Mouse (Mus musculus) midbrain, embryonic 12.5 days (tissue): Measurements from ENCODE around the gene Rgl3. TPM values are rescaled to one million over a fixed set of nuclear protein-coding genes. Genes with fewer than 3 reads are reported as not detected.

Experiments used
- ATAC-seq: fragments of 200-750 bp; cut with Nextera tagmentation; 2 replicates; pipeline ENCODE4 v1.8.0; 2017; ENCODE audit warnings: low read depth, moderate TSS enrichment, moderate library complexity; ENCODE audit not compliant: low FRiP score
- H3K27ac ChIP-seq: fragments of 300-500 bp; sonication (generic); replicated peaks from 2 replicates; pipeline ENCODE4 v1.5.1; 2016; ENCODE audit warnings: mild to moderate bottlenecking
- H3K27me3 ChIP-seq: fragments of 300-500 bp; sonication (generic); 2 replicates; pipeline ENCODE4 v1.6.1; 2016; ENCODE audit warnings: mild to moderate bottlenecking
- H3K36me3 ChIP-seq: fragments of 300-500 bp; sonication (generic); 2 replicates; pipeline ENCODE4 v1.6.1; 2016
- H3K4me1 ChIP-seq: fragments of 300-500 bp; sonication (generic); 2 replicates; pipeline ENCODE4 v1.6.1; 2016
- H3K4me2 ChIP-seq: fragments of 300-500 bp; sonication (generic); replicated peaks from 2 replicates; pipeline ENCODE4 v1.6.1; 2016; ENCODE audit warnings: mild to moderate bottlenecking, moderate library complexity
- H3K4me3 ChIP-seq: fragments of 300-500 bp; sonication (generic); 2 replicates; pipeline ENCODE4 v1.5.1; 2016; ENCODE audit warnings: mild to moderate bottlenecking
- H3K9ac ChIP-seq: fragments of 300-500 bp; sonication (generic); replicated peaks from 2 replicates; pipeline ENCODE4 v1.6.1; 2016; ENCODE audit warnings: mild to moderate bottlenecking, moderate library complexity
- H3K9me3 ChIP-seq: fragments of 300-500 bp; sonication (generic); 2 replicates; pipeline ENCODE4 v1.6.1; 2016; ENCODE audit warnings: mild to moderate bottlenecking
- WGBS: fragments of 180-500 bp; shearing (Covaris S2); methylation state at CpG from one replicate; pipeline ENCODE4 v1.1.7; 2016; 5-methylcytosine and 5-hydroxymethylcytosine counted together
- polyA plus RNA-seq: library from polyadenylated mRNA; unstranded; fragments of >200 nt; fragmentation: Nextera tagmentation; extraction: Ambion mirVana; gene quantifications from 2 replicates; pipeline ENCODE4 v1.2.1, GENCODE M21; 2016

The Rgl3 gene
- polyA plus RNA-seq, 1 experiment from 2014 or later: 2.7 TPM

DNA sequence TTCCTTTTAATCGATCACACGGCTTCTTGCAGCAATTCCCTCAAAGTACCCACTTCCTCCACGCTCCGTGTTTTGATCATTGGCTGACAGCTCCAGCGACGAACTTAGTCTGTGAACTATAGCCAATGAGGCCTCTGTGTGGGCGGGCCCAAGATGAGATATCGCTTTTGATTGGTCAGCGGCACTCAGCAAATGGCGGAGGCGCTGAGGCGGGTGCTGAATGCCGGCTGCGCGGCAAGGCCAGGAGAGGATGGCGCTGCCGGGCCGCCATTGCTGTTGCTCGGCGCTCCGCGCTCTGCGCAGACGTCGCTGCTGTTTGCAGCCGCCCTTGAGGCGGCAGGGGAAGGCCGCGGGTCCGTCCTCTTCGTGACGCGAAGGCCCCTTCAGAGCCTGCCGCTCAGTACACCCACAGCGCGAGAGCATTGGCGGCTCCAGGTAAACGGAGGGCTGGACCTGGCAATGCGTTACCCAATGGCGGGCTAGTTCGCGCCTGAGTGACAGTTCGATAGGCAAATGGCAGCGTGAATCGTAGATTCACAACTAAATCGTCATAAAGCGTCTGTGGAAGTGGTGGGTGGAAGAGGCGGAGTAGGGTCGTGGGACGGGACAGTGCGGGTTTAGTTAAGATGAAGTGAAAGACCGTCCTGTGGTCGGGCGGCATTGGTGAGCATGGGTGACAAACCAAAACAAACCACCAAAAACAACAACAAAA lies 33.5 kb downstream of the Rgl3 start, which contains the start of gene Swsap1:
Swsap1 (plus strand) TSS at position 186 of the 712 bp plus-strand sequence.
- Histone ChIP-seq H3K27me3 (peaks cover 19% of the 10 kb centered on the region), H3K4me3 (peak within 1 kb of the TSS; percentile 74), H3K4me1 (peaks cover 24% of the 10 kb centered on the region), H3K36me3 (no peaks in the 10 kb centered on the region), H3K9me3 (no peaks in the 10 kb centered on the region), H3K4me2 (peak within 1 kb of the TSS; percentile 65), H3K27ac (peak within 1 kb of the TSS; percentile 93), H3K9ac (peak within 1 kb of the TSS; percentile 81)
- WGBS: under 1% methylated on average over 50 of the region's 54 CpGs
- peak; percentile 99 for ATAC-seq

DNA sequence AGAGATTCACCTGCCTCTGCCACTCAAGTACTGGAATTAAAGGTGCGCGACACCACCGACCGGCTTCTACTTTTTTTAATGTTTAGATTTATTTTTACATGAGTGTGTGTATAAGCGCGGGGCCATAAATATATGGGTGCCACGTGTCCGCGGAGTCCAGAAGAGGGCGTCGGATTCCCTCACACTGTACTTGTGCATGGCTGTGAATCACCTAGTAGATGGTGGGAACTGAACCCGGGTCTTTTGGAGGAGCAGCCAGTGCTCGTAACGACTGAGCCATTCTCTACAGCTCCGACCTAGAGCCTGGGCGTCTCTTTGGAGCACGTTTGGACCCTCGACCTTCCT lies 34.0 kb downstream of the Rgl3 start:
- H3K36me3 ChIP-seq: no peaks in the 10 kb centered on the region
- peak overlapping the region; percentile 25; the same call in 1 of the 2 replicates for H3K9ac ChIP-seq
- peak overlapping the region; percentile 74 for H3K4me3 ChIP-seq
- WGBS: 2% methylated on average over 18 of the region's 18 CpGs
- H3K4me1 ChIP-seq: peaks cover 21% of the 10 kb centered on the region
- no peaks in the 10 kb centered on the region for H3K9me3 ChIP-seq
- H3K27me3 ChIP-seq: peaks cover 14% of the 10 kb centered on the region
- peak overlapping the region; percentile 76 for H3K27ac ChIP-seq
- peak; percentile 42 for ATAC-seq
- H3K4me2 ChIP-seq: peak overlapping the region; percentile 65

DNA sequence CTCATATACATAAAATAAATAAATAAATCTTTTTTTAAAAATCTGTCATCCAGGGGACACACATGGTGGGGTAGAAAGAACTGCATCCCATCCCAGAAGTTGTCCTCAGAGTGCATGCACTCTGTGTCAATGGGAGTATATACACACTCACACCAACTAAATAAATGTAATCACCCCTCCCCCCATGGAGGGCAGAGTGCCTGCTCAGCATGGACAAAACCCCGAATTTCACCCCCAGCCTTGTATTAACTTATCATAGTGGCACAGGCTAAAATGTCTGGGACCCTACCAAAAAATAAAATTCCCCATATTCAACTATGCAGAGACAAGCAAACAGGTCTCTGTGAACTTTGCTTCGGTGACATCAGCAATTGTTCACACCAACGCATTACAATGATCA lies 34.6 kb downstream of the Rgl3 start:
- no peak overlapping the region for H3K4me3 ChIP-seq
- no peak overlapping the region for H3K27ac ChIP-seq
- H3K36me3 ChIP-seq: no peaks in the 10 kb centered on the region
- no peak overlapping the region for H3K9ac ChIP-seq
- ATAC-seq: no peak
- H3K4me2 ChIP-seq: peak overlapping the region; percentile 65
- WGBS: 78% methylated on average over 3 of the region's 3 CpGs
- H3K27me3 ChIP-seq: peaks cover 11% of the 10 kb centered on the region
- peaks cover 21% of the 10 kb centered on the region for H3K4me1 ChIP-seq
- no peaks in the 10 kb centered on the region for H3K9me3 ChIP-seq

DNA sequence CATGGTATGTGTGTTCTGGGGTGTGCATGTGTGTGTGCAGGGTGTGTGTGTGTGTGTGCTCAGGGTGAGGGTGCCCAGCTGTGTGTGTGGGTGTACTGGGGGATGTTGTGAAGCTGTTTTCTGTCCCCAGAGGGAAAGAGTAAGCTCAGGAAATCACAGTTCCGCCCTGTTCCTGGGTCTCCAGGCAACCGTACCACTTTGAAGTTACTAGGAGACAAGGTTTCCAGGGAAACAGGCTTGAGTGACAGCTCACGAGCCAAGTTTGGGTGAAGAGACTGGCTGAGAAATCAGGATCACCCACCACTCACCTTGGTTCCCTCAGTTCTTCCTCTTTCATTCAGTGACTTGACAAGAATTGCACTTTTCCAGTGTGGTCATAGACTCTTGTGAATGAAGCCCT lies 35.6 kb downstream of the Rgl3 start:
- Histone ChIP-seq H3K4me1 (peaks cover 21% of the 10 kb centered on the region), H3K4me2 (0 out of 2 replicates have a peak overlapping the region, but pooled peaks have one; percentile 6), H3K9me3 (no peaks in the 10 kb centered on the region), H3K9ac (0 out of 2 replicates have a peak overlapping the region, but pooled peaks have one; percentile 1), H3K4me3 (no peak overlapping the region), H3K36me3 (no peaks in the 10 kb centered on the region), H3K27me3 (peaks cover 13% of the 10 kb centered on the region), H3K27ac (peak overlapping the region; percentile 27; the same call in 1 of the 2 replicates)
- no peak for ATAC-seq
- 2% methylated on average over 3 of the region's 3 CpGs for WGBS

DNA sequence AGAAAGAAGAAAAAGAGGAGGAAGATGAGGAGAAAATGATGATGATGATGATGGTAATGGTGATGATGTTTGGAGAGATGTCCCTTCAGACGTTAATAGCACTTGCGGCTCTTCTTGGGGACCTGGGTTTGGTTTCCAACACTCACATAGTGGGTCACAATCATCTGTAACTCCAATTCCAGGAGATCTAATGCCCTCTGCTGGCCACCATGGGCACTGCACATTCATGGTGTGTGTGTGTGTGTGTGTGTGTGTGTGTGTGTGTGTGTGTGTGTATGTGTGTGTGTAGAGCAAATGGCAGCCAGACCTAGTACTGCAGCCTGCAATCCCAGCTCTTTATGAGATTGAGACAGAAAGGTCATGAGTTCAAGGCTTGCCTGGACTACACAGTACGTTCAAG lies 37.3 kb downstream of the Rgl3 start:
- no peaks in the 10 kb centered on the region for H3K9me3 ChIP-seq
- 74% methylated on average over 3 of the region's 3 CpGs for WGBS
- ATAC-seq: no peak

DNA sequence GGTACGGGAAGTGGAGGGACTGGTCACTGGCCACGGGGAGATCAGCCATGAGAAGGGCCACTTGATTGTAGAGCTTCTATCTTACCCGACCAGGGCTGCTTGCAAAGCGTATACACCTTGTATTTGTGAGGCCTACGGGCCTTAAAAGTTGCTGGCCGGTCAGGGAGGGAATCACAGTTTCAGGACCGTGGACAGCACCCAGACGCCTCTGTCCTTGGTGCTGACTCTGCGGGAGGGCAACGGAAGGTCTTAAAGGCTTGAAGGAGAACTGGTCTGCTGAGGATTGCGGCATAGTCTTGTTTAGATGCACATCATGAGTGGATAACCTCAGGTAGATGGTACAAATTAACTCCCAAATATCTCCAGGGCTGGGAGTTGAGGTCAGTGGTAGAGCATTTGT lies 38.9 kb downstream of the Rgl3 start:
- 20% methylated on average over 11 of the region's 11 CpGs for WGBS
- no peaks in the 10 kb centered on the region for H3K9me3 ChIP-seq
- ATAC-seq: no peak

More for the DNA sequence above, 37.3 kb downstream of the Rgl3 start:
- Histone ChIP-seq H3K4me2 (no peak overlapping the region), H3K4me1 (peaks cover 29% of the 10 kb centered on the region), H3K27me3 (peaks cover 28% of the 10 kb centered on the region), H3K9ac (no peak overlapping the region), H3K36me3 (no peaks in the 10 kb centered on the region), H3K4me3 (no peak overlapping the region), H3K27ac (no peak overlapping the region)

DNA sequence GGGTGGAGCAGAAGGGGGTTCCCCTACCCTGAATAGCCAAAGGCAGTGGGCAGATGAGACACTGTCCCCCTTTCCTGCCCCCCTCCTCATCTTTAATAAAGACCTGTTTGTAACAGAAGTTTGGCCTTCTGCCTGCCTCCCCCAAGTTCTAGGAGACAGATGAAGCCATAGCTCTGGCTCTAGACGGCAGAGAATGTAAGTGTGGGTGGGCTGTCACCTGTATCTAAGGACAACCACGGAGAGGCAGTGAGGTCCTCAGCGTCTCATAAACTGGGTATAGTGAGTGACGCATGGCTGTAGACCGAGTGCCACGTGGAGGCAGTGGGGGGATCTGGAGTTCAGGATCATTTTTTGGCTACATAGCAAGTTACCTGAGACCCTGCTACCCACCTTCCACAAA lies 40.5 kb downstream of the Rgl3 start:
- Histone ChIP-seq H3K27me3 (peaks cover 36% of the 10 kb centered on the region), H3K4me2 (no peak overlapping the region), H3K27ac (no peak overlapping the region), H3K9me3 (no peaks in the 10 kb centered on the region), H3K4me3 (no peak overlapping the region), H3K4me1 (peaks cover 16% of the 10 kb centered on the region), H3K36me3 (0 out of 2 replicates have a peak, but pooled peaks cover 3% of the 10 kb centered on the region), H3K9ac (no peak overlapping the region)
- no peak for ATAC-seq
- WGBS: 72% methylated on average over 6 of the region's 6 CpGs

More for the DNA sequence above, 38.9 kb downstream of the Rgl3 start:
- H3K27ac ChIP-seq: no peak overlapping the region
- no peak overlapping the region for H3K4me2 ChIP-seq
- H3K4me1 ChIP-seq: peaks cover 23% of the 10 kb centered on the region
- H3K36me3 ChIP-seq: 0 out of 2 replicates have a peak, but pooled peaks cover 3% of the 10 kb centered on the region
- no peak overlapping the region for H3K9ac ChIP-seq
- H3K27me3 ChIP-seq: peaks cover 28% of the 10 kb centered on the region
- no peak overlapping the region for H3K4me3 ChIP-seq

DNA sequence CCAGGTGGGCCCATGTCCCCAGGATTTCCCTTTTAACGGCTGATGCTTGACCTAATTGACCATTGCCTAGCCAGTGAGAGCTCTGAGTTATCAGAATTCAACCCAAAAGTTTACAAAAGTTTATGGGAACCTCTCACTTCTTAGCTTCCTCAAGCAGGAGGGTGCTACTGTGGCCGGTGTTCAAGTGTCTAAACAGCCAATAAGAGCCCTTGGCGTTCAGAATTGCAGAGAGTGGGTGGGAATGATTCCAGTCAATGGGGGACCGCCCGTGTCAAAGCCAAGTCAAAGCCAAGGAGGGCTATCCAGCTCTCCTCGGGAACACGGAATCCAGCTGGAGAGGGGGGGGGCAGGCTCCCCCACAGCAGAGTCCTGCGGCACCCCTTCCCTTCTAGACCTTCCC lies 41.1 kb downstream of the Rgl3 start:
- WGBS: 54% methylated on average over 8 of the region's 8 CpGs
- H3K4me1 ChIP-seq: peaks cover 10% of the 10 kb centered on the region
- H3K9ac ChIP-seq: no peak overlapping the region
- no peaks in the 10 kb centered on the region for H3K9me3 ChIP-seq
- H3K36me3 ChIP-seq: 0 out of 2 replicates have a peak, but pooled peaks cover 3% of the 10 kb centered on the region
- H3K4me2 ChIP-seq: no peak overlapping the region
- peaks cover 40% of the 10 kb centered on the region for H3K27me3 ChIP-seq
- H3K4me3 ChIP-seq: no peak overlapping the region
- H3K27ac ChIP-seq: no peak overlapping the region
- no peak for ATAC-seq

DNA sequence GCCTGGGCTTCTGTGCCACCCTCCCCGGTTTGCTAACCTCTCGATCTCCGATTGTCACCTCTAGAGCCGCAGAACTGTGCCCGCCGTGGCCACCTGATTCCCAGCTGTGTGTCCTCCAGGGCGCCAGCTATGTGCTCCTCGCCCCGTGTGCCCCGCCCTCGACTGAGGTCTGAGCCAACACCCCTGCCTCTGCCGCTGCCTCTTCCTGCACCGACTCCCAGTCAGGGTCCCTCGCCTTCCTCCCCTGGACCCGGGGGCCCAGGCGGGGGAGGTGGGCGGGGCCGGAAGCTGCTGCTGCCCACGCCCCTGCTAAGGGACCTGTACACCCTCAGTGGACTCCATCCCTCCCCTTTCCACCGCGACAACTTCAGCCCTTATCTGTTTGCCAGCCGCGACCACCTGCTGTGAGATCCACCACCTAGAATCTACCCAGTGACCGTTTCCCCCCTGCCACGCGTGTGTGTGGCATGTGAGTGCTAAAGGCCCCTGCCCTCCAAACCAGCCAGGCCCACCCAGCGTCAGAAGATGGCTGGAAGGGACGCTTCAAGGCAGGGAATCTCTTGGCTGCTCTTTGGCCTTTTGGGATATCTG lies 41.6 kb downstream of the Rgl3 start:
- Histone ChIP-seq H3K9ac (no peak overlapping the region; the same call in 1 of the 2 replicates), H3K27ac (no peak overlapping the region), H3K4me1 (peaks cover 8% of the 10 kb centered on the region; the same call in 1 of the 2 replicates), H3K9me3 (no peaks in the 10 kb centered on the region), H3K36me3 (0 out of 2 replicates have a peak, but pooled peaks cover 3% of the 10 kb centered on the region), H3K27me3 (peaks cover 40% of the 10 kb centered on the region), H3K4me3 (no peak overlapping the region), H3K4me2 (peak overlapping the region; percentile 26)
- no peak for ATAC-seq
- 6% methylated on average over 24 of the region's 28 CpGs for WGBS

DNA sequence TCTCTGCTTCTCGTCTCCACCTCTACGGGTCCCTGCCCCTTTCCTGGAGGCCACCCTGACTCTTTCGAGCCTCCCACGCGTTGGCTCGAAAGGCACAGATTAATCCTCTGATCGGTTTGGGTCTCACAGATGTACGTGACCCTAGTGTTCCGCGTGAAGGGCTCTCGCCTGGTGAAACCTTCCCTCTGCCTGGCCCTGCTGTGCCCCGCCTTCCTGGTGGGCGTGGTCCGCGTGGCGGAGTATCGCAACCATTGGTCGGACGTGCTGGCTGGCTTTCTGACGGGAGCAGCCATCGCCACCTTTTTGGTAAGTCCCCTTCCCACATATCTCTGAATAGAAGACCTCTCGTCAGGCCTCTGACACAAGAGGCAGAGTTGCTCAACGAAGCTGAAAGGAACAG lies 45.0 kb downstream of the Rgl3 start:
- WGBS: 23% methylated on average over 23 of the region's 23 CpGs
- Histone ChIP-seq H3K36me3 (peaks cover 16% of the 10 kb centered on the region; the same call in 1 of the 2 replicates), H3K4me3 (no peak overlapping the region)

DNA sequence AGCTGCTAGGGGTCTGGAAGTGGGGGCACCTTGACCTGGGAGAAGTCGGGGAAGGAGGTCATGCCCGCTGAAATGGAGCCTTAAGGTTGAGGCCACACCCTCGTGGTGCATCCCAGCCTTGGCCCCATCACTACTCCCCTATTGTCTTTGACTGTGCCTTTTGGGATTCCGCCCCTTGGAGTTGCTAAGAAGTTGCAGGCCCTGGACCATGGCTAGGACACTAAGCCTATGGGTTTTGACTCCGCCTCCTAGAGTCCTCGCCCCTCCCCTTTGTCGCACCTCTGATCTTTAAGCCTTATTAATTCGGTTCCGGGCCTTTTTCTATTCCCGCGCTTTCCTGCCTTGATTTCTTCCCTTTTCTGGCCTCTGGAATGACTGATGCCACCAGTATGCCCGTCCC lies 45.6 kb downstream of the Rgl3 start:
- H3K27ac ChIP-seq: no peak overlapping the region
- H3K4me3 ChIP-seq: no peak overlapping the region
- peaks cover 21% of the 10 kb centered on the region; the same call in 1 of the 2 replicates for H3K36me3 ChIP-seq
- H3K9ac ChIP-seq: no peak overlapping the region
- no peak overlapping the region for H3K4me2 ChIP-seq
- no peaks in the 10 kb centered on the region for H3K9me3 ChIP-seq
- H3K4me1 ChIP-seq: peaks cover 13% of the 10 kb centered on the region
- peaks cover 27% of the 10 kb centered on the region for H3K27me3 ChIP-seq
- WGBS: 56% methylated on average over 12 of the region's 12 CpGs
- no peak for ATAC-seq

More for the DNA sequence above, 45.0 kb downstream of the Rgl3 start:
- Histone ChIP-seq H3K4me1 (peaks cover 8% of the 10 kb centered on the region; the same call in 1 of the 2 replicates), H3K9me3 (no peaks in the 10 kb centered on the region), H3K4me2 (no peak overlapping the region), H3K27ac (no peak overlapping the region), H3K9ac (no peak overlapping the region), H3K27me3 (peaks cover 34% of the 10 kb centered on the region)
- no peak for ATAC-seq

DNA sequence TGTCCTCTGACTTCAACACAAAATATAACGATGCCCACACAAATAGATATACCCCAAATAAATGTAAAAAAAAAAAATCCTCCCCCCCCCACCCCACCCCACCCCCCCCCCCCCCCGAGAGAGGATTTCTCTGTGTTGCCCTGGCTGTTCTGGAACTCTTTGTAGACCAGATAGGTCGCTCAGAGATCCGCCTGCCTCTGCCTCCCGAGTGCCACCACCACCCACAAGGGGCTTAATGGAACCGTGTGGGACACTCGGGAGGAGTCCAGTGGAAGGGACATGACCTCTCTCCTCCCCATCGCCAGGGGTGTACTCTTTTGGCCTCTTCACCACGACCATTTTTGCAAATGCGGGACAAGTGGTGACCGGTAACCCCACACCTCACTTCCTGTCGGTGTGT lies 46.2 kb downstream of the Rgl3 start:
- no peak overlapping the region for H3K9ac ChIP-seq
- H3K9me3 ChIP-seq: no peaks in the 10 kb centered on the region
- H3K4me2 ChIP-seq: no peak overlapping the region
- peaks cover 22% of the 10 kb centered on the region for H3K27me3 ChIP-seq
- ATAC-seq: no peak
- H3K27ac ChIP-seq: no peak overlapping the region
- peaks cover 19% of the 10 kb centered on the region for H3K4me1 ChIP-seq
- H3K4me3 ChIP-seq: no peak overlapping the region
- peaks cover 21% of the 10 kb centered on the region; the same call in 1 of the 2 replicates for H3K36me3 ChIP-seq
- WGBS: 81% methylated on average over 12 of the region's 12 CpGs
